Mouse (Mus musculus): ENCODE measurements around the gene Tm6sf1.

The Tm6sf1 gene

GRCm38 (mm10) chr7:81850171-81850570 is 8.6 kb upstream of the Tm6sf1 start:
- no peak for DNase-seq (ENCODE audit: low spot score in 2 of 2)

GRCm38 (mm10) chr7:81851706-81852105 is 7.1 kb upstream of the Tm6sf1 start:
- no peak for DNase-seq (ENCODE audit: low spot score in 2 of 2)

GRCm38 (mm10) chr7:81854568-81855307 is 4.1 kb upstream of the Tm6sf1 start:
- no peak for DNase-seq (ENCODE audit: low spot score in 2 of 2)

GRCm38 (mm10) chr7:81855694-81856093 is 3.1 kb upstream of the Tm6sf1 start, which contains the start of gene Gm10160:
Gene Gm10160, minus strand, starts transcription at chr7:81855794.
- no peak for DNase-seq (ENCODE audit: low spot score in 2 of 2)

GRCm38 (mm10) chr7:81856221-81856620 is 2.6 kb upstream of the Tm6sf1 start:
- no peak for DNase-seq (ENCODE audit: low spot score in 2 of 2)

- no peak for DNase-seq (ENCODE audit: low spot score in 2 of 2)
Measured at GRCm38 (mm10) chr7:81858236-81858635, 565 bp upstream of the Tm6sf1 start.

GRCm38 (mm10) chr7:81860071-81860470 is 1.3 kb downstream of the Tm6sf1 start:
- no peak for DNase-seq (ENCODE audit: low spot score in 2 of 2)

- DNase-seq (ENCODE audit: low spot score in 2 of 2) = no peak
Measured at GRCm38 (mm10) chr7:81860996-81861395, 2.2 kb downstream of the Tm6sf1 start.

- DNase-seq (ENCODE audit: low spot score in 2 of 2) = no peak
Measured at GRCm38 (mm10) chr7:81861461-81861860, 2.7 kb downstream of the Tm6sf1 start.

GRCm38 (mm10) chr7:81861921-81862320 is 3.1 kb downstream of the Tm6sf1 start:
- no peak for DNase-seq (ENCODE audit: low spot score in 2 of 2)

- DNase-seq (ENCODE audit: low spot score in 2 of 2) = no peak
Measured at GRCm38 (mm10) chr7:81862587-81863583, 4.1 kb downstream of the Tm6sf1 start.

GRCm38 (mm10) chr7:81864552-81864951 is 5.8 kb downstream of the Tm6sf1 start:
- DNase-seq (ENCODE audit: low spot score in 2 of 2) = no peak

- DNase-seq (ENCODE audit: low spot score in 2 of 2) = no peak
Measured at GRCm38 (mm10) chr7:81865937-81866336, 7.1 kb downstream of the Tm6sf1 start.

GRCm38 (mm10) chr7:81867231-81867930 is 8.6 kb downstream of the Tm6sf1 start:
- DNase-seq (ENCODE audit: low spot score in 2 of 2) = no peak

GRCm38 (mm10) chr7:81868158-81868557 is 9.4 kb downstream of the Tm6sf1 start:
- DNase-seq (ENCODE audit: low spot score in 2 of 2) = peak in 1 of 2 experiments; percentile 55

- DNase-seq (ENCODE audit: low spot score in 2 of 2) = no peak
Measured at GRCm38 (mm10) chr7:81872493-81873013, 13.8 kb downstream of the Tm6sf1 start.

- no peak for DNase-seq (ENCODE audit: low spot score in 2 of 2)
Measured at GRCm38 (mm10) chr7:81873807-81874206, 15.0 kb downstream of the Tm6sf1 start.

- DNase-seq (ENCODE audit: low spot score in 2 of 2) = no peak
Measured at GRCm38 (mm10) chr7:81874636-81875035, 15.8 kb downstream of the Tm6sf1 start.

- no peak for DNase-seq (ENCODE audit: low spot score in 2 of 2)
Measured at GRCm38 (mm10) chr7:81875372-81875771, 16.6 kb downstream of the Tm6sf1 start.

- DNase-seq (ENCODE audit: low spot score in 2 of 2) = no peak
Measured at GRCm38 (mm10) chr7:81880286-81880685, 21.5 kb downstream of the Tm6sf1 start.

- no peak for DNase-seq (ENCODE audit: low spot score in 2 of 2)
Measured at GRCm38 (mm10) chr7:81880797-81881196, 22.0 kb downstream of the Tm6sf1 start.

- DNase-seq (ENCODE audit: low spot score in 2 of 2) = no peak
Measured at GRCm38 (mm10) chr7:81881600-81881999, 22.8 kb downstream of the Tm6sf1 start.
